Mouse (Mus musculus) G1E (cell line): ENCODE data around the gene Zgpat.

Source experiments
- CTCF ChIP-seq: IDR thresholded peaks from 2 replicates; pipeline ENCODE4 v1.5.1; 2012; ENCODE audit warnings: low read depth, low read length, inconsistent platforms, mixed read lengths
- GATA1 ChIP-seq: IDR thresholded peaks from 2 replicates; pipeline ENCODE4 v1.6.1; 2012; ENCODE audit warnings: borderline replicate concordance, low read length, inconsistent platforms, mixed read lengths

DNA sequence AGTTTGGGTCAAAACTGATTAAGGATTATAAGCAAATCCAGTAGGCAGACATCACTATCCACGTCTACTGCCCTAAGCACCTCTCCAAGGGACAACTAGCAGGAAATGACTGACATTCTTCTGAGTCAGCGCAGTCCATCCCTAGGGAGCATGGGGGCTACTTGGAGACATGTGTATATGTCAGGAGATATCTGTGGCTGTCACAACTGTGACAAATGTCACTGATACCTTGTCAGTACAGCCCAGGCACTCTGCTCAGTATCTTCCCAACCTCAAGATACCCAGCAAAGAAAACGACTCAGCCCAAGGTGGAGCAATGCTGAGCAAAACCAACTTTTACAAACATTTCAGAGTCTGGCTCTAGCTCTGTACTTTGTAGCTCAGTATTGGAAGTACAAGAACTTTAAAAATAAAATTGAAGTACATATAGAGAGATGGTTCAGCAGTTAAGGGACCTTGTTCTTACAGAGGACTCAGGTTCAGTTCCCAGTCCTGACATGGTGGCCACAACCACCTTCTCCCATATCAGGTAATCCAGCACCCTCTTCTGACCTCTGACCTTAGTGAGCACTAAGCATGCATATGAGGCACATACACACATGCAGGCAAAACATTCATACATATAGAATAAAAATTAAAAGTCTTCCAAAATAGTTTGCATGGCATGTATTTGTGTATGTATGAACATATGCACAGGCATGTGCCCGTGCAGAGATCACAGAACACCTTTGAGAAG is 56.3 kb downstream of the Zgpat start:
- TF ChIP-seq CTCF (no peak), GATA1 (no peak)
